Comparison of ENCODE assay signal across 8 mouse cellular contexts in the genomic region with DNA sequence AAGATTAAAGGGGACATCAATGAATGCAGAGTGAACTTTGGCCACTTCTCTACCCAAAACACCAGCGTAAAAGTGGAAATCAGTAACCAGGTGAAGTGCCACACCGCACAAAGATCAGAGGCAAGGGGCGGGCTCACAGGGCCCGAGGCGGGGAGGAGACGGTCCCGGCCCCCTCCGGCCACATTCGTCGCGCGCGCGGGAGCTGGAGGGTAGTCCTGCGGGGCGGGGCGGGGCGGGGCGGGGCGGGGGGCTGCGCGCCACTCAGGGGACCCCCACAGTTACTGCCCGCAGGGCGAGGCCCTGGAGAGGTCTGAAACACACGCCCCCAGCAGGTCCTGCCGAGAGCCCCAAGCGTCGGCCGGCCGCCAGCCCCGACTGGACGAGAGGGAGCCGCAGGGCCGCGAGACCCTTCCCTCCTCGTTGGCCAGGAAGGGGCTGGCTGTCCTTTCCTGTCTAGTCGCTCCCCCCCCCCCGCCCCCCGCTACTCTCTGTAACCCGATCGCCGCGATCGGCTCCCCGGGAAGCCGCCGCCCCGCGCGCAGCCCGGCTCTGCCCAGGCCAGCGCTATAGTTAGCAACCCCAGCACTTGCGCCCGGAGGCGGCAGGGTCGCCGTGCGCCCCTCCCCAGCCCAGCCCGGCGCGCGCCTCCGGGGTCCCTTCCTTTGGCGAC. TPM values are rescaled to one million over a fixed set of nuclear protein-coding genes. Genes with fewer than 3 reads are reported as not detected.
DNase-seq lines count a peak whose midpoint lies in the region; ATAC-seq and TF ChIP-seq lines count a peak whose summit lies in the region.

No protein-coding gene starts in this region.

- ATAC-seq in embryonic facial prominence, embryonic 13.5 days (ENCODE audit: insufficient number of reproducible peaks, insufficient read depth, low FRiP score, low TSS enrichment, low read depth) = peak; percentile 87
- ATAC-seq in heart, embryonic 14.5 days (ENCODE audit: insufficient number of reproducible peaks, insufficient read depth, low FRiP score, low read depth) = peak; percentile 88
- ATAC-seq in stomach, postnatal 0 days (ENCODE audit: low FRiP score, low TSS enrichment) = peak; percentile 89

- under 1% methylated on average over 56 of the region's 64 CpGs for WGBS in embryonic facial prominence, embryonic 13.5 days
- under 1% methylated on average over 44 of the region's 64 CpGs for WGBS in heart, embryonic 14.5 days
- WGBS in macrophage (ENCODE audit: missing documents) = under 1% methylated on average over 52 of the region's 64 CpGs
- 1% methylated on average over 48 of the region's 64 CpGs for WGBS in stomach, postnatal 0 days

- H3K9ac ChIP-seq in embryonic facial prominence, embryonic 13.5 days = peak overlapping the region; percentile 86
- peak overlapping the region; percentile 97 for H3K9ac ChIP-seq in heart, embryonic 14.5 days (ENCODE audit: low read length)
- peak overlapping the region; percentile 89 for H3K9ac ChIP-seq in stomach, postnatal 0 days (ENCODE audit: low read length)

- peak overlapping the region; percentile 97 for H3K27ac ChIP-seq in embryonic facial prominence, embryonic 13.5 days
- H3K27ac ChIP-seq in heart, embryonic 14.5 days (replicated peaks in 1 of 2; ENCODE audit: control insufficient read depth in 1 of 2, insufficient read depth in 1 of 2, low read depth in 2 of 2, low read length in 2 of 2) = peak overlapping the region; percentile 97 to 98
- no peak overlapping the region for H3K27ac ChIP-seq in macrophage
- H3K27ac ChIP-seq in stomach, postnatal 0 days (replicated peaks) = peak overlapping the region; percentile 96

- DNase-seq in 3T3-L1 (ENCODE audit: low read depth, low spot score) (peak; percentile 63), R1 (ENCODE audit: low read depth, low spot score) (peak; percentile 71)
- peak; percentile 86 for DNase-seq in kidney, postnatal 10 days
- DNase-seq in stomach, postnatal 0 days (ENCODE audit: low spot score) = peak; percentile 79
- DNase-seq in layer of hippocampus, postnatal 25 days (ENCODE audit: extremely low spot score in 1 of 2, low spot score in 1 of 2) = no peak

- peaks cover 30% of the 10 kb centered on the region for H3K4me1 ChIP-seq in embryonic facial prominence, embryonic 13.5 days
- H3K4me1 ChIP-seq in heart, embryonic 14.5 days (ENCODE audit: control insufficient read depth in 2 of 2, insufficient read depth in 2 of 2, low read length in 2 of 2) = peaks cover 4 to 16% of the 10 kb centered on the region in 2 experiments; a peak in 3 of 4 replicates
- H3K4me1 ChIP-seq in stomach, postnatal 0 days (replicated peaks; ENCODE audit: control insufficient read depth, insufficient read depth) = no peaks in the 10 kb centered on the region

- H3K27me3 ChIP-seq in embryonic facial prominence, embryonic 13.5 days = no peaks in the 10 kb centered on the region
- H3K27me3 ChIP-seq in heart, embryonic 14.5 days (ENCODE audit: control insufficient read depth, insufficient read depth, low read length) = no peaks in the 10 kb centered on the region
- no peaks in the 10 kb centered on the region for H3K27me3 ChIP-seq in stomach, postnatal 0 days (ENCODE audit: control insufficient read depth, insufficient read depth, low read length)

- H3K9me3 ChIP-seq in embryonic facial prominence, embryonic 13.5 days = no peaks in the 10 kb centered on the region
- no peaks in the 10 kb centered on the region for H3K9me3 ChIP-seq in heart, embryonic 14.5 days (ENCODE audit: control insufficient read depth, low read length)
- no peaks in the 10 kb centered on the region for H3K9me3 ChIP-seq in stomach, postnatal 0 days (ENCODE audit: control insufficient read depth, low read length)

- no peaks in the 10 kb centered on the region for H3K36me3 ChIP-seq in embryonic facial prominence, embryonic 13.5 days
- H3K36me3 ChIP-seq in heart, embryonic 14.5 days (ENCODE audit: control insufficient read depth, insufficient read depth, low read length) = peaks cover 4% of the 10 kb centered on the region; the same call in 1 of the 2 replicates
- no peaks in the 10 kb centered on the region for H3K36me3 ChIP-seq in macrophage (ENCODE audit: inconsistent target)
- no peaks in the 10 kb centered on the region for H3K36me3 ChIP-seq in stomach, postnatal 0 days (ENCODE audit: control insufficient read depth, insufficient read depth, low read length)

- peaks cover 9% of the 10 kb centered on the region; the same call in 1 of the 2 replicates for H3K79me2 ChIP-seq in macrophage (ENCODE audit: inconsistent target)

- peak overlapping the region; percentile 68 for H3K4me2 ChIP-seq in embryonic facial prominence, embryonic 13.5 days
- peak overlapping the region; percentile 74 for H3K4me2 ChIP-seq in heart, embryonic 14.5 days (ENCODE audit: low read length)
- peak overlapping the region; percentile 75 for H3K4me2 ChIP-seq in stomach, postnatal 0 days (replicated peaks; ENCODE audit: low read depth)

- H3K4me3 ChIP-seq in embryonic facial prominence, embryonic 13.5 days = peak overlapping the region; percentile 82
- peak overlapping the region; percentile 88 to 96 for H3K4me3 ChIP-seq in heart, embryonic 14.5 days (ENCODE audit: control insufficient read depth in 1 of 2, insufficient read depth in 1 of 2, low read depth in 1 of 2, low read length in 2 of 2)
- peak overlapping the region; percentile 43 for H3K4me3 ChIP-seq in macrophage (ENCODE audit: inconsistent target)
- H3K4me3 ChIP-seq in stomach, postnatal 0 days (ENCODE audit: low read depth, low read length) = peak overlapping the region; percentile 87

- no peak for TF ChIP-seq EP300 in stomach, postnatal 0 days (optimal IDR thresholded peaks at IDR 0.05)

- no peak; the same call in 1 of the 2 replicates for TF ChIP-seq CTCF in stomach, postnatal 0 days (IDR thresholded peaks at IDR 0.05; ENCODE audit: low read depth)

RNA-seq across cellular contexts. Expression of a gene that starts 0.9 kb away (rescaled TPM):
- polyA plus RNA-seq in embryonic facial prominence, embryonic 13.5 days (2015; fragmentation: Nextera tagmentation; extraction: Ambion mirVana) = 117 and 118 TPM in 2 replicates
- polyA plus RNA-seq in heart, embryonic 14.5 days (2014; fragmentation: Nextera tagmentation; extraction: Ambion mirVana) = 79.7 and 84.8 TPM in 2 replicates
- total RNA-seq in macrophage (2018; cell fraction: chromatin; rRNA removed) = 100 to 1,000 TPM; 143 to 390 (median 200) TPM
- total RNA-seq in macrophage (2018; cell fraction: cytosol; rRNA removed) = 100 to 1,000 TPM; 101 to 220 (median 132) TPM
- total RNA-seq in macrophage (2018; cell fraction: nucleus; rRNA removed) = 100 to 1,000 TPM; 161 to 450 (median 222) TPM
- polyA plus RNA-seq in macrophage (2018) = 83.2 to 170 TPM (median 149 TPM) in 3 replicates
- 81.1 and 83.9 TPM in 2 replicates for polyA plus RNA-seq in stomach, postnatal 0 days (2015; fragmentation: Nextera tagmentation; extraction: Ambion mirVana)
- 10 to 100 TPM; 10.3 to 13.3 TPM for total RNA-seq in layer of hippocampus, postnatal 25 days (2021)

Comparison
In these comparisons a context has a peak if more than half of its experiments do, and no peak if none do; other contexts are left out.
1. DNase-seq: peak in 3T3-L1 (single experiment), R1 (single experiment), kidney, postnatal 10 days (single experiment) and stomach, postnatal 0 days (single experiment); none in layer of hippocampus, postnatal 25 days (0 of 2).
2. Peak in every context shown above with its lines, with median percentiles within 50 percentile points of each other: ATAC-seq, H3K4me2 ChIP-seq, H3K4me3 ChIP-seq and H3K9ac ChIP-seq.